In the genomic region with DNA sequence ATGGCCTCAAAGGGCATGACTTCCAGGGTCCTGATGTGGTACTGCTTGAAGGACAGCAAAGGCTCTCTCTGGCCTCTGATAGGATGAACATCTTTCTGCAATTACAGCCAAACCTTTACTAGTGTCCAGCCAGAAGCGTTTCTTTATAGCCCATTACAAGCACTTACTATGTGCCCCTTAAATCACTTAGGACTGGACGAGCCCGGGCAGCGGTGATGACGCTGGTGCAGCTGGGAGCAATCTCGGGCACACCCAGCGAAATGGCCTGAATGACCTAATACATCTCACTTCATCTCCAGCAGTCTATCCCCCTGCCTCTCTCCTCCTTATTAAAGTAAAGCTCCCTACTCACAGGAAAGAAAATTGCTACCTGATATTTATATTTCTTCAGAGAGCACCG, we compare ENCODE assay signal across 21 mouse cellular contexts.
DNase-seq lines count a peak whose midpoint lies in the region; ATAC-seq and TF ChIP-seq lines count a peak whose summit lies in the region.
"Had no signal": no experiment of that assay in that cellular context is flagged by ENCODE, and none has a peak within 500 bp of the region (broad histone marks: within the 10 kb centered on the region; RNA-seq: fewer than 3 reads in every experiment).

No protein-coding gene starts in this region.

- H3K4me3 ChIP-seq in forebrain, embryonic 11.5 days (ENCODE audit: low read depth, low read length): no peak overlapping the region
- H3K4me3 ChIP-seq in forebrain, embryonic 16.5 days (replicated peaks; ENCODE audit: low read length): no peak overlapping the region
- H3K4me3 ChIP-seq in heart, embryonic 11.5 days (ENCODE audit: low read depth, low read length): no peak overlapping the region
- H3K4me3 ChIP-seq in lung, postnatal 0 days (ENCODE audit: low read depth, low read length): no peak overlapping the region
- no peak overlapping the region for H3K4me3 ChIP-seq in neural tube, embryonic 12.5 days
- H3K4me3 ChIP-seq in neural tube, embryonic 15.5 days (replicated peaks): no peak overlapping the region

- no peaks in the 10 kb centered on the region for H3K9me3 ChIP-seq in forebrain, embryonic 11.5 days (ENCODE audit: control insufficient read depth, low read length)
- no peaks in the 10 kb centered on the region for H3K9me3 ChIP-seq in forebrain, embryonic 16.5 days (ENCODE audit: control insufficient read depth, low read length)
- no peaks in the 10 kb centered on the region for H3K9me3 ChIP-seq in heart, embryonic 11.5 days (replicated peaks; ENCODE audit: control insufficient read depth, low read length)
- no peaks in the 10 kb centered on the region for H3K9me3 ChIP-seq in lung, postnatal 0 days (ENCODE audit: low read length)
- no peaks in the 10 kb centered on the region for H3K9me3 ChIP-seq in neural tube, embryonic 12.5 days
- no peaks in the 10 kb centered on the region for H3K9me3 ChIP-seq in neural tube, embryonic 15.5 days (replicated peaks)

- no peaks in the 10 kb centered on the region for H3K27me3 ChIP-seq in forebrain, embryonic 11.5 days (ENCODE audit: control insufficient read depth, insufficient read depth, low read length)
- no peaks in the 10 kb centered on the region for H3K27me3 ChIP-seq in forebrain, embryonic 16.5 days (replicated peaks; ENCODE audit: control insufficient read depth, insufficient read depth, low read length)
- no peaks in the 10 kb centered on the region for H3K27me3 ChIP-seq in heart, embryonic 11.5 days (ENCODE audit: control insufficient read depth, insufficient read depth, low read length)
- H3K27me3 ChIP-seq in lung, postnatal 0 days (replicated peaks; ENCODE audit: insufficient read depth, low read length): no peaks in the 10 kb centered on the region
- H3K27me3 ChIP-seq in neural tube, embryonic 12.5 days (replicated peaks): no peaks in the 10 kb centered on the region
- no peaks in the 10 kb centered on the region for H3K27me3 ChIP-seq in neural tube, embryonic 15.5 days (replicated peaks)

- 95% methylated on average over 8 of the region's 8 CpGs for WGBS in forebrain, embryonic 11.5 days
- WGBS in forebrain, embryonic 16.5 days: 93% methylated on average over 8 of the region's 8 CpGs
- WGBS in heart, embryonic 11.5 days (ENCODE audit: insufficient replicate concordance): 72% methylated on average over 8 of the region's 8 CpGs
- 60% methylated on average over 8 of the region's 8 CpGs for WGBS in lung, postnatal 0 days
- 46% methylated on average over 8 of the region's 8 CpGs for WGBS in neural tube, embryonic 12.5 days
- WGBS in neural tube, embryonic 15.5 days: 36% methylated on average over 8 of the region's 8 CpGs

- no peak for TF ChIP-seq CTCF in lung, postnatal 0 days (IDR thresholded peaks at IDR 0.05)

- peak; percentile 26 for DNase-seq in forebrain, embryonic 11.5 days (ENCODE audit: low spot score)
- DNase-seq in heart, adult 11 months: peak; percentile 63
- DNase-seq in lung, postnatal 10 days: peak; percentile 7
- DNase-seq in lung, postnatal 0 days (ENCODE audit: low spot score): no peak
- DNase-seq: adrenal gland, adult 2 months; adrenal gland, adult 8-10 months; adrenal gland, postnatal 10 days; adrenal gland, postnatal 14 days; adrenal gland, postnatal 25 days; adrenal gland, postnatal 36 days; B cell, adult 2 months; cerebellum, adult 11 months; cerebellum, adult 11-12 months had no signal

- no peak overlapping the region for H3K4me2 ChIP-seq in forebrain, embryonic 11.5 days (ENCODE audit: low read depth, low read length, severe bottlenecking)
- no peak overlapping the region for H3K4me2 ChIP-seq in forebrain, embryonic 16.5 days (ENCODE audit: low read length)
- H3K4me2 ChIP-seq in heart, embryonic 11.5 days: no peak overlapping the region
- no peak overlapping the region for H3K4me2 ChIP-seq in lung, postnatal 0 days (replicated peaks; ENCODE audit: low read depth, low read length)
- no peak overlapping the region for H3K4me2 ChIP-seq in neural tube, embryonic 12.5 days (replicated peaks)
- H3K4me2 ChIP-seq in neural tube, embryonic 15.5 days: no peak overlapping the region

- no peak overlapping the region for H3K27ac ChIP-seq in forebrain, embryonic 11.5 days (ENCODE audit: low read depth, low read length)
- no peak overlapping the region for H3K27ac ChIP-seq in forebrain, embryonic 16.5 days (ENCODE audit: low read length)
- H3K27ac ChIP-seq in heart, embryonic 11.5 days (ENCODE audit: low read depth, low read length): no peak overlapping the region
- H3K27ac ChIP-seq in lung, postnatal 0 days (ENCODE audit: low read length): no peak overlapping the region
- no peak overlapping the region for H3K27ac ChIP-seq in neural tube, embryonic 12.5 days
- H3K27ac ChIP-seq in neural tube, embryonic 15.5 days (replicated peaks): no peak overlapping the region

- no peaks in the 10 kb centered on the region for H3K36me3 ChIP-seq in forebrain, embryonic 11.5 days (ENCODE audit: control insufficient read depth, insufficient read depth, low read length)
- no peaks in the 10 kb centered on the region for H3K36me3 ChIP-seq in forebrain, embryonic 16.5 days (ENCODE audit: control insufficient read depth, insufficient read depth)
- no peaks in the 10 kb centered on the region for H3K36me3 ChIP-seq in heart, embryonic 11.5 days (ENCODE audit: control insufficient read depth, insufficient read depth, low read length)
- no peaks in the 10 kb centered on the region for H3K36me3 ChIP-seq in lung, postnatal 0 days (ENCODE audit: insufficient read depth, low read length)
- no peaks in the 10 kb centered on the region for H3K36me3 ChIP-seq in neural tube, embryonic 12.5 days
- no peaks in the 10 kb centered on the region for H3K36me3 ChIP-seq in neural tube, embryonic 15.5 days
- H3K36me3 ChIP-seq: G1E had no signal

- H3K9ac ChIP-seq in forebrain, embryonic 11.5 days (ENCODE audit: low read length): no peak overlapping the region
- H3K9ac ChIP-seq in forebrain, embryonic 16.5 days (replicated peaks; ENCODE audit: low read depth, low read length): no peak overlapping the region
- H3K9ac ChIP-seq in heart, embryonic 11.5 days (ENCODE audit: low read depth, low read length): no peak overlapping the region
- H3K9ac ChIP-seq in lung, postnatal 0 days (replicated peaks; ENCODE audit: low read depth): no peak overlapping the region
- no peak overlapping the region for H3K9ac ChIP-seq in neural tube, embryonic 12.5 days
- no peak overlapping the region for H3K9ac ChIP-seq in neural tube, embryonic 15.5 days (replicated peaks)

- no peak for ATAC-seq in forebrain, embryonic 11.5 days (replicated peaks; ENCODE audit: low FRiP score)
- no peak for ATAC-seq in forebrain, embryonic 16.5 days
- ATAC-seq in heart, embryonic 11.5 days (replicated peaks; ENCODE audit: insufficient number of reproducible peaks, low FRiP score, low TSS enrichment): no peak
- ATAC-seq in lung, postnatal 0 days: no peak
- ATAC-seq in neural tube, embryonic 12.5 days (ENCODE audit: low FRiP score, low read depth): peak; percentile 21; the same call in 1 of the 2 replicates
- no peak for ATAC-seq in neural tube, embryonic 15.5 days (ENCODE audit: low FRiP score)
- ATAC-seq: activated CD4-positive, CD25-positive, alpha-beta regulatory T cell, adult 4 months; CD4-positive, CD25-positive, alpha-beta regulatory T cell, adult 4 months; Patski had no signal

- TF ChIP-seq EP300 in lung, postnatal 0 days (IDR thresholded peaks at IDR 0.05): no peak

- H3K4me1 ChIP-seq in forebrain, embryonic 11.5 days (replicated peaks; ENCODE audit: control insufficient read depth, insufficient read depth, low read length): no peaks in the 10 kb centered on the region
- no peaks in the 10 kb centered on the region for H3K4me1 ChIP-seq in forebrain, embryonic 16.5 days (replicated peaks; ENCODE audit: control insufficient read depth, insufficient read depth, low read length)
- no peaks in the 10 kb centered on the region for H3K4me1 ChIP-seq in heart, embryonic 11.5 days (ENCODE audit: control insufficient read depth, insufficient read depth, low read length)
- no peaks in the 10 kb centered on the region for H3K4me1 ChIP-seq in lung, postnatal 0 days (ENCODE audit: insufficient read depth, low read depth, low read length)
- H3K4me1 ChIP-seq in neural tube, embryonic 12.5 days: 0 out of 2 replicates have a peak, but pooled peaks cover 4% of the 10 kb centered on the region
- H3K4me1 ChIP-seq in neural tube, embryonic 15.5 days: 0 out of 2 replicates have a peak, but pooled peaks cover 2% of the 10 kb centered on the region
